Mouse (Mus musculus): Measurements from ENCODE around the gene Tph2. TPM values are rescaled to one million over a fixed set of nuclear protein-coding genes. Genes with fewer than 3 reads are reported as not detected.

The Tph2 gene
- polyA plus RNA-seq, 1 experiment from 2014 or later: 0.06 TPM

DNA sequence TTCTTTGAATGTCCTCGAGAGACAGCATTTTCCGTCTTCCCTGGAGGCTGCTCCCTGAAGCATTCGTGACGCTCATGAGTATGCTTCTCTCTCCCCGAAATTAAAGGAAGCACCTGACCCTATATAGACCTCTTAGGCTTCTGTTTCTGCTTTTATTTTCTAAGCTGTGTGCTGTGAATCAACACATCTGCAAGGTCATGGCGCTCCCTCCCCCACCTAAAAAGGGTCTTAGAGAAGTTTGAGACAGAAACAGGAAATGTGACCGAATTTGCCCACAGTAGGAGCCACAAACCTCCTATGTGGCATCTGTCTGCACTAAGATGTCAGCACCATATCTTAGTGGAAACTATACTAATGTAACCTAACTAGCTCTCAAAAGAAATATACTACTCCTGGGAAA is 124.1 kb downstream of the Tph2 start:
- H3K4me2 ChIP-seq: no peak overlapping the region
- H3K4me3 ChIP-seq (replicated peaks): no peak overlapping the region
- H3K4me1 ChIP-seq: no peaks in the 10 kb centered on the region
- no peak for ATAC-seq (ENCODE audit: insufficient read depth, low FRiP score, low read depth)
- WGBS: 62% methylated on average over 7 of the region's 7 CpGs
- H3K36me3 ChIP-seq: no peaks in the 10 kb centered on the region
- H3K27ac ChIP-seq: no peak overlapping the region
- H3K9me3 ChIP-seq: no peaks in the 10 kb centered on the region
- H3K27me3 ChIP-seq (replicated peaks): no peaks in the 10 kb centered on the region
- no peak overlapping the region for H3K9ac ChIP-seq

DNA sequence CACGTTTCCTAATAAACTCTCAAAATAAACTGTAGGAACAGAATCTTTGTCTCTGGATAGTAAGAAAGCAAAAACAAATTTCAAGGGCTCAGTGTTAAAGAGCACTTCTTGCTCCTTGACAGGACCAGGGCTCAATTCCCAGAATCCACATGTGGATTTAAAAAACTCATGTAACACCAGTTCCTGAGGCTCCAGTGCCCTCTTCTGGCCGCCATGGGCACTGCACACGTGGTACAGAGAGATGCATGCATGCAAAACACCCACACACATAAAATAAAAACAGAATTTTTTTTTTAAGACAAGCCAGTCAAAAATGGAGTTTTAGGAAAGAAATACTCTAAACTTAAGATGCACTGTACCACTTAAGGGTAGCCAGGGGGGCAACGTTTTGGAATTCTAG is 133.2 kb downstream of the Tph2 start:
- H3K9me3 ChIP-seq: no peaks in the 10 kb centered on the region
- no peak overlapping the region for H3K27ac ChIP-seq
- no peak overlapping the region for H3K9ac ChIP-seq
- no peaks in the 10 kb centered on the region for H3K36me3 ChIP-seq
- no peak for ATAC-seq (ENCODE audit: insufficient read depth, low FRiP score, low read depth)
- 55% methylated on average over 4 of the region's 4 CpGs for WGBS
- no peaks in the 10 kb centered on the region for H3K4me1 ChIP-seq
- H3K4me3 ChIP-seq (replicated peaks): no peak overlapping the region
- no peaks in the 10 kb centered on the region for H3K27me3 ChIP-seq (replicated peaks)
- no peak overlapping the region for H3K4me2 ChIP-seq

DNA sequence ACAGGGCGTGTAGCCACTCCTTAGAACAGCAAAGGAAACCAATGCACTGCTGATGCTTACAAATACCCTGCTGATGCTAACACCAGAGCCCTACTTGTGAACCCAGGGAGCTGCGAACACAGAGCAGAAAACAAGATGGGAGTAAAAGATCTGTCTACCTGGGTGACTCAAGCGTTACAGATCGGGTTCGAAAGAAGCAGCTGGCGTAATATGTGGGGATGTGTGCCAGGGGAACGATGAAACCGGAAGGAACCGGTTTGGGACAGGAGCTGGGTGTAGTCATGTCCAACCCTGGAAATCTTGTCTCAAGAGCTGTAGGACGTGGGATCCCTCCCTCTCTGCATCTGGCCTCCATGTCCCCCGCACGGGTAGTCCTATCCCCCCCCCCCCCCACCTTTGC is 134.1 kb downstream of the Tph2 start:
- no peak overlapping the region for H3K27ac ChIP-seq
- no peaks in the 10 kb centered on the region for H3K27me3 ChIP-seq (replicated peaks)
- H3K9me3 ChIP-seq: no peaks in the 10 kb centered on the region
- no peak overlapping the region for H3K4me2 ChIP-seq
- no peak for ATAC-seq (ENCODE audit: insufficient read depth, low FRiP score, low read depth)
- H3K9ac ChIP-seq: no peak overlapping the region
- H3K36me3 ChIP-seq: no peaks in the 10 kb centered on the region
- no peaks in the 10 kb centered on the region for H3K4me1 ChIP-seq
- H3K4me3 ChIP-seq (replicated peaks): no peak overlapping the region
- 86% methylated on average over 12 of the region's 12 CpGs for WGBS

DNA sequence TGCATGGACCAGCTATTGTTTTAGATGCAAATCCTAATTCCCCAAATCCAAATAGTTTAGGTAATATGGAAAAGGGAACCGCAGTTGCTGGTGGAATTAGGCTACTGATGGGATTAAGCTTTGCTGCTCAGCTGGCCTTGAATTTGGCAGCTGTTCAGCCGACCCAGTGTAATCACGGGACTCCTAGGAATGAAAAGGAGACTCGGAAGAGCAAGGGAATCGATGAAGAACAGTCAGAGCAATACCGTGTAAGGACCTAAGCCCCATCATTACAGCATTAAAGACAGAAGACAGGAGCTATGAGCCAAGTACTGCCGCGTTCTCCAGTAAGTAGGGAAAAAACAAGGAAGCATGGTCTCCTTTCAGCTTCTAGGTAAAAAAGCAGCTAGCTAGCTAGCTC is 134.6 kb downstream of the Tph2 start:
- Histone ChIP-seq H3K27ac (no peak overlapping the region), H3K4me2 (no peak overlapping the region), H3K9ac (no peak overlapping the region), H3K4me3 (replicated peaks) (no peak overlapping the region), H3K27me3 (replicated peaks) (no peaks in the 10 kb centered on the region), H3K36me3 (no peaks in the 10 kb centered on the region), H3K4me1 (no peaks in the 10 kb centered on the region), H3K9me3 (no peaks in the 10 kb centered on the region)
- ATAC-seq (ENCODE audit: insufficient read depth, low FRiP score, low read depth): no peak
- WGBS: 58% methylated on average over 8 of the region's 8 CpGs

DNA sequence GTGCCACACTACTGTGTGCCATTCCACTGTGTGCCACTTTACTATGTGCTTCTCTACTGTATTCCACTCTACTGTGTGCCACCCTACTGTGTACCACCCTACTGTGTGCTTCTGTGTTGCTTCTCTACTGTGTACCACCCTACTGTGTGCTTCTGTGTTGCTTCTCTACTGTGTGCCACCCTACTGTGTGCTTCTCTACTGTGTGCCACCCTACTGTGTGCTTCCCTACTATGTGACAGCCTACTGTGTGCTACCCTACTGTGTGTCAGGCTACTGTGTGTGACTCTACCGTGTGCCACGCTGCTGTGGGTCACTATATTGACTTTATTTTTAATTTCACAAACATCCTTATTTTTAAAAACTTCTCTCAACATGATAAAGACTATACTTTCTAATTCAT is 136.3 kb downstream of the Tph2 start:
- Histone ChIP-seq H3K4me1 (no peaks in the 10 kb centered on the region), H3K4me3 (replicated peaks) (no peak overlapping the region), H3K9ac (no peak overlapping the region), H3K27me3 (replicated peaks) (no peaks in the 10 kb centered on the region), H3K4me2 (no peak overlapping the region), H3K27ac (no peak overlapping the region), H3K9me3 (no peaks in the 10 kb centered on the region), H3K36me3 (no peaks in the 10 kb centered on the region)
- ATAC-seq (ENCODE audit: insufficient read depth, low FRiP score, low read depth): no peak
- WGBS: 88% methylated on average over 2 of the region's 2 CpGs

DNA sequence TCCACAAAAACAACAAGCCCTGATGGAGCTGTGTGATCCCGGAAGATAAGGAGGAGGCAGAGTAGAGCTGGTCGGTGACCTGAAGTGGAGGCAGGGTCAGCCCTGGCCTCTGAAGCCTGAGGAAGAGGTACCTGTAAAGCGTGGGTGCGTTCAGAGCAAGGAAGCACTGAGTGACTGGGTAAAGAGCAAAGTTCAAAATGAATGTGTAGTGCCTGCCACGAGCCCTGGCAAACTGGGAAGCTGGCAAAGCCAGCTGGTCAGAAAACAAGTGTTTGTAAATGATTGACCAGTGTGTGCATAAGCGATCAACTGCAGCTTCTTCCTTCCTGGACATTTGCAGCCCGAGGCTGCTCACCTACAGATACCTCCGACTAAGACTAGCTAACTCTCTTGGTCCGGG is 149.1 kb downstream of the Tph2 start:
- Histone ChIP-seq H3K36me3 (no peaks in the 10 kb centered on the region), H3K4me2 (no peak overlapping the region), H3K4me3 (replicated peaks) (no peak overlapping the region), H3K9me3 (no peaks in the 10 kb centered on the region), H3K9ac (no peak overlapping the region), H3K27me3 (replicated peaks) (no peaks in the 10 kb centered on the region), H3K4me1 (no peaks in the 10 kb centered on the region), H3K27ac (no peak overlapping the region)
- no peak for ATAC-seq (ENCODE audit: insufficient read depth, low FRiP score, low read depth)
- WGBS: 73% methylated on average over 9 of the region's 9 CpGs

Other genes with a start within 250 kb of the Tph2 start
- 51.5 and 65.2 TPM in 2 replicates for gene Tbc1d15, start 66.4 kb upstream of the Tph2 start, polyA plus RNA-seq (2015; fragmentation: Nextera tagmentation; extraction: Ambion mirVana)
- gene Rab21, start 130.6 kb upstream of the Tph2 start, polyA plus RNA-seq (2015; fragmentation: Nextera tagmentation; extraction: Ambion mirVana): 9.7 and 12.2 TPM in 2 replicates
- gene Tmem19, start 177.5 kb upstream of the Tph2 start, polyA plus RNA-seq (2015; fragmentation: Nextera tagmentation; extraction: Ambion mirVana): 27.4 and 30.8 TPM in 2 replicates
- 23.5 and 24.9 TPM in 2 replicates for gene Thap2, start 199.4 kb upstream of the Tph2 start, polyA plus RNA-seq (2015; fragmentation: Nextera tagmentation; extraction: Ambion mirVana)
- 16.5 and 20.9 TPM in 2 replicates for gene Zfc3h1, start 199.9 kb upstream of the Tph2 start, polyA plus RNA-seq (2015; fragmentation: Nextera tagmentation; extraction: Ambion mirVana)